Mouse (Mus musculus) adrenal gland, adult 2 months (tissue): ENCODE data around the gene Gm45213. TPM values are rescaled to one million over a fixed set of nuclear protein-coding genes. Genes with fewer than 3 reads are reported as not detected.

Experiments used
- DNase-seq: peaks from one replicate; pipeline ENCODE4 v3.0.0; 2021
- long read RNA-seq: library from polyadenylated mRNA; stranded (forward); transcript quantifications from one replicate; pipeline ENCODE4 v2.0.0, GENCODE M21; 2021
- polyA plus RNA-seq: library from polyadenylated mRNA; depleted of rRNA; stranded (reverse); fragments of >200 nt; gene quantifications from 2 replicates; pipeline ENCODE4 v1.2.3, GENCODE M21; 2012; rRNA removed
- total RNA-seq, 2 experiments: library from RNA; stranded (reverse); gene quantifications; 2 replicates each; pipeline ENCODE4 v1.2.3; 2021

Gm45213 gene
- total RNA-seq (not detected), polyA plus RNA-seq (not detected in 2 replicates)
- long read RNA-seq, partial matches to known transcripts, result 0 of 3 reads
- long read RNA-seq, other reads (novel, unspliced or antisense), result 3 of 3 reads

DNA sequence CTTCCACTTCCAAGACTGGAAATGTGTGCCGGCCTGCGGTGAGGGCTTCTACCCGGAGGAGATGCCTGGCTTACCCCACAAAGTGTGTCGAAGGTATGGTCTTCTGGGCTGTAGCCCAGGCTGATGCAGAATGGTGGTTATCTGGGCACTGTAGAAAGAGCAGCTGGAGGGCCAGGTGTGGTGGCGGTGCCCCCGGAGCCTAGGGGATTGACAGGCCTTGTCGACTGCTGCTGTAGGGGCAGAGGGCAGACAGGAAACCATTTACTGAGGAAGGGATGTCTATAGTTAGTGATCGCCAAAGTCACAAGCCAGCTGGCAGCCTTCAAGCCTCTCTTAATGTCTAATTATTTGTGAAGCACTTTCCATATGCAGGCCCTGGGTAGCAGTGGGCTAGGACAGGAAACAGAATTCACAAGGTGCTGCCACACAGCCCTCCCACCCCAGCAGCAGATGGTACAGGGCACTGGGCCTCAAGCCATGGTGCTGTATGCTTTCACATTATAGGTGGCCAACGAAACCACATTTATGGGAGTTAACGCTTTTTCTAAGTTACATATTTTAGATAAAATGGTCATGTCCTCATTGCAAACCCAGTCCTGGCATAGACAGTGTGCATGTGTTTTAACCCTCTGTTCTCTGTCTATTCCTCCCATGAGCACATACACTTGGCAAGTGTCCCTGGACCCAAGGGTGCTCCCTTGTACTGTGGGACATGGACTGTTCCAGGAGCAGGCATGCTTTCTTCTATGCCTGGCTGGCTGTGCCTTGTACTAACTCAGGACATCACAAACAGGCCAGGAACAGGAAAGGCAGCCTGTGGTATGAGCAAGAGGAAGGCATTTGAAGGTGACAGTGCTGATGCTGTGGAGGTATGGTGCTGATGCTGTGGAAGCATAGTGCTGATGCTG is at the start of gene Gm45213:
Gm45213 (plus strand) TSS at position 51 of the 908 bp plus-strand sequence.
- DNase-seq, result no peak

DNA sequence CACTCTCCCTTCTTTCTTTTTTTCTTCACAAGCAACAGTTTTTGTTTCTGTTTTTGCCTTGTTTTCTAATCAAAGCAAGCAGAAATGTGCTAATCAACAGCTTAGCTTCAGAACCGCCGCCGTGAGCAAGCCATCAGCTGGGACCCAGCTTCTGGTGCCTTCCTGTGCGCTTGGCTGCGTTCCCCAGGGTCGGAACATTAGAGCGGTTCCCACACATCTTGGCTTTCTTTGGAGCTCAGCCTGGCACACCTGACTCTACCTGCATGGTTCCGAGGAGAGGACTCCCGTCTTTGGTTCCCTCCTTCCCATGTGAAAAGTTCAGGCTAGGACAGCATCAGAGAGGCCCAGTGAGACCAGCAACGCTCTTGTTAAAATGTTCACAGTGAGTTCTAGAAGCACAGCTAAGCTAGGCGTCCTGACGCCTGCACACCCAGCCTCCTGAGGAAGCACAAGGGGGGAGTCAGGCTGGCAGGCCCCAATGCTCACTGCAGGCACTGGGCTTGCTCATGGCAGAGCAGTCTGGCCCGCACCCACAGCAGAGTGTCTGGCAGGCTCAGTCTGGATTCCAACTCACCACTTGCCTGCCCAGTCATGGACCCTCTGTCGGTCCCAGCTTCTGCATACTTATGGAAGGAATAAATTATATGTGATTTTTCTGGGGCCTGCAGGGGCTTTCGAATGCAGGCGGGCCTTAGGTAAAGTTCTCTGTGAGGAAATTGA is 42.2 kb upstream of the Gm45213 start:
- no peak for DNase-seq

DNA sequence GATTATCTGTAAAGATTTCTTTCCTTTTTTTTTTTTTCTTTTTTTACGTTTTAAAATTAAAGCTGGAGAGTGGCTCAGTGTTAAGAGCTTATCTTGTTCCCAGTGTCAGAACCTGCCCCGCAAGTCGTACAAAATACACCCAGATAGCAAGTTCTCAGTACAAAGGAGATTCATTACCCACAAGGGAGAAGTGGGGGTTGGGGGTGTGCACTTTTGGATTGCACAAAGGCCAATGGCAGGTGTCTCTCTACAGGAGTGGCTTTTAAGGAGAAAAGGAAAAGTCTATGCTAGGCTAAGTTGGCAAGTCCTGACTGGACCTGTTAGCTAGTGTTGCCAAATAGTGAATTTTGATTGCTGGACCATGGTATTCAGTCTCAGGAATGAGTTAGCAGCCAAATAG is 41.6 kb upstream of the Gm45213 start:
- no peak for DNase-seq

DNA sequence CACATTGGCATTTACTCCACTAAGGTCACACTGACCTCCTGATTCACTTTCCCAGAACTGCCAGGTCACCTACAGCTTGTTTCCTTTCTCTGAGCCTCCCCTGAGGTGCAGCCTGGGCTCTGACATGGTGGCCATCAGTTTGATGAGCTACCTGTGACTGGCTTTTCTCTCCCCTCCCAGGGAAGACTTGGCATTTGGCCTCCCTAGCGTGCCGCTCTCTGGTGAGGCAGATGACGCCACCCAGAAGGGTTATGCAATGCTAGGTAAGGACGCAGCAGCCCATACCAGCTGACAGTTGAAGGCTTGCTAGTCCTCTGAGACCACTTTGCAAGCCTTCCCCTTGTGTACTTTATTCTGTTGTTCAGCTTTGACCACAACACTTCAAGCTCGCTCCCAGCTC is 40.0 kb upstream of the Gm45213 start:
- DNase-seq, result peak; percentile 32

DNA sequence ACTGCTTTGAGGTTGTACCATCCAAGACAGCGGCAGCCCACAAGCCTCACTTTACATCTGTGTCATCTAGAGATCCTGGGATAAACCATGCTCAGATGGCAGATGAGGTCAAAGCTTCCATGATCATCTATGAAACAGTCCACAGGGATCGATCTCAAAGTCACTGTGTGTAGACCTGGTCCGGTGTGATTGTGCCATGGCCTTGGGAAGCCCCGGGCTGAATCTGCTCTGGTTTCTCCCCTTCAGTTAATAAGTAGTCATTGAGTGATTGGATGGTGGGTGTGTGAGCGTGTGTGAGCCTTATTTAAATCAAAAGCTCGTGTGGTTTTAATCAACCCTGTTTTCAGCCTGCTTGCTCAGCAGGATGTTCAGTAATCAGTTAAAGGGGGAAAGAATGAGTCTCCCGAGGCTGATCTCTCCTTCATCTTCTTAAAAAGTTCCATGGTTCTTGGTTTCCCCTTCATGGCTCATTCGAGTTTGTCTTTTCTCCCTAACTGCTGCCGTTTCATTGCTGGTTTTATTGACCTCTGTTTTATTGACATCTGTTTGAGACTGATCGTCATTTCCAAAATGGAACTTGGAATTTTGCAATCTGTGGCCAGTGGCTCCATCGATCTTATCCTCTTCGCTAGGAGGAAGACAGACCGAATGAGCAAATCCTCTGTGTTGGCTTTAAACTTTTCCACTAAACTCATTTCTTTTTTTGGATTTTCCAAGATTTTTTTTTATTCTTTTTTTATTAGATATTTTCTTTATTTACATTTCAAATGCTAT is 39.4 kb upstream of the Gm45213 start:
- no peak for DNase-seq

DNA sequence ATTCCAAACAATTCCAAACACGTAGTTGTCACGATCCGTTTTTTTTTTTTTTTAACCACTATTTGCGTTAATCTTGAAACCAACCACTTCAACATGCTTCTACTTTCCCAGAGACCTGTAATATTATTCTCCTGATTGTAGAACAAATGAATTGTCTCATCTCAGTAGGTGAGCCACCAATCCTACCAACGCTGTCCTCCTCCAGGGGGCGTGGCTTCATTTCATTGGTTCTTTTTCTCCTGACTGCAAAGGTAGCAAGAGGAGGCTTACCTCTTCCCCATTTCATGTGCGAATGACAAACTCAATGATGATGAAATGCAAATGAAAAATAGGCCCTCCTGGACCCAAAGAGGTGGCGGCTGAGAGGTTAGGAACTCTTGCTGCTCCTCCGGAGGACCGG is 38.3 kb upstream of the Gm45213 start:
- no peak for DNase-seq

DNA sequence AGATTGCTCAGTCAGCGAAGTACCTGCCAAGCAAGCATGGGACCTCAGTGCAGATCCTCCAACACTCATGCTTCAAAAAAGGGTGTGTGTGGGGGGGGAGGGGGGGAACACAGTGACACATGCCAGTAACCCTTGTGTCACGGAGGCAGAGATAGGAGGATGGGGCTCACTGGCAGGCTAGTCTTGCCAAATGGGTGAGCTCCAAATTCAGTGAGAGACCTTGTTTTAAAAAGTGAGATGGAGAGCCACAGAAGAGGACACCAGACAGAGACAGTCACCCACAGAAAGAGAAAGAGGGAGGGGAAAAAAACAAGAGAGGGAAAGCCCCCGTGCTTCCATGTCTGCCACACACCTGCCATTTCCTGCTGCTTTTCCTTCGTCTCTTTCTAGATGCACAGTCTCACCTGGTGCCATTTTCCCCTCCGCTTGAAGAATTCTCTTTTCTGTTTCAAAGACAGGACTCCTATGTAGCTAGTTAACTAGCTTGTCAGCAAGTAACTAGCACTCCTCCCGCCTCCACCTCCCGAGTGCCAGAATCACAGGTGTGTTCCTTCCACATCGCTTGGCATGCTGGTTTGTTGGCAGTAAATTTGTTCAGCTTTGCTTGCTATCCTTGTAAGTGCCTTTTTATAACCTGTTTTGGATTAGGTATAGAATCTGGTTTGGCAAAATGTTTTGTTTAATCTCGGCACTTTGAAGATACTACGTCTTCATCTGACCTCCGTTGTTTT is 35.1 kb upstream of the Gm45213 start:
- no peak for DNase-seq

DNA sequence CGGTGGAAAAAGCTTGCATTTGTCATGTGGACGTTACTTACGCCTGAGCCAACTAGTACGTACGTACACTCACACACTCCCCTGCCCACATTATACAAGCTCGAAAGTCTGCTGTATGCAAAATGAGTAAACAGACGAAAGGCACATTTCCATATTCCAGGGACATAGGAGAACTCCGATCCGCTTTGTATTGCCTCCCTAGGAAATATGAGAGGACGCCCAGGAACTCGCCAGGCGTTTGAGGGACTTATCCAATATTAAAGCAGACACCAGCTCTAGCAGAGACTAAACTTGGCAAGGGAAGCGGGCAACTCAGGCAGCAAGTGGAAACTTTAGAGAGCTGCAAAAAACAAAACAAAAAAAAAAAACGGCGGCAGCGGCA is 34.5 kb upstream of the Gm45213 start:
- no peak for DNase-seq

DNA sequence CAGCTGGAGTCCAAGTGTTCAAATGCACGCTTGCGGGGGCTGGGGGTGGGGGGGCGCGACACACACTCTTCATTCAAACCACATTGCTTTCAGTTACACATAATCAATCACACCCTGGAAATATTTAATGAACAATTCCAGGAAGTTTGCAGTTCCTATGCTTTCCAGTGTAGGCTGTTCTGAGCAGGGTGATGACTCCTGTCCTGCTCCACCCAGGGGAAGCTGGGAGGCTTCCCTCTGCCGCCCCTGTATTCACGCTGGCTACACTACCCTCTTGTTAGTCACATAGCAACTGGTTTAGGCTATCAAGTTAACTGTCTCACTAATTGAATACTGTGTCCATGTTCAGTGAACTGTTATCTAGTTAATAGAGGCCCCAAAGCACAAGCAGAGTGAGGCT is 32.9 kb upstream of the Gm45213 start:
- DNase-seq, result no peak

DNA sequence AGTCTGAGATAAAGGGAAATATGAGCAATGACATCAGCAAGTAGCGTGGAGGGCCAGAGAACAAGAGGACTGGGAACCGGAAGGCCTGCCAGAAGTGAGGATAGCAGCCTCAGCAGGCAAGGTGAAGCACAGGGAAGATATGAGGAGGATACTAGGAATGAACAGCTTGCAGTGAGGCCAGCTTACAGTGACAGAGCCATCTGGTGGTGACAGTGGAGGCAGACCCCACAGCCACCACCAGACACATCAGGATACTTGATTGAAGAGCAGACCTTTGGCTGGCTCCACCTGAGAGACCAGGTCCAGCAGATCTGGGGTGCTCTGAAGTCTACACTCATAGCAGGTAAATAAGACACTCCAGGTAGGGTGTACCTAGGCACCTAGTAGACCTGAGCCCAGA is 15.7 kb upstream of the Gm45213 start:
- no peak for DNase-seq

DNA sequence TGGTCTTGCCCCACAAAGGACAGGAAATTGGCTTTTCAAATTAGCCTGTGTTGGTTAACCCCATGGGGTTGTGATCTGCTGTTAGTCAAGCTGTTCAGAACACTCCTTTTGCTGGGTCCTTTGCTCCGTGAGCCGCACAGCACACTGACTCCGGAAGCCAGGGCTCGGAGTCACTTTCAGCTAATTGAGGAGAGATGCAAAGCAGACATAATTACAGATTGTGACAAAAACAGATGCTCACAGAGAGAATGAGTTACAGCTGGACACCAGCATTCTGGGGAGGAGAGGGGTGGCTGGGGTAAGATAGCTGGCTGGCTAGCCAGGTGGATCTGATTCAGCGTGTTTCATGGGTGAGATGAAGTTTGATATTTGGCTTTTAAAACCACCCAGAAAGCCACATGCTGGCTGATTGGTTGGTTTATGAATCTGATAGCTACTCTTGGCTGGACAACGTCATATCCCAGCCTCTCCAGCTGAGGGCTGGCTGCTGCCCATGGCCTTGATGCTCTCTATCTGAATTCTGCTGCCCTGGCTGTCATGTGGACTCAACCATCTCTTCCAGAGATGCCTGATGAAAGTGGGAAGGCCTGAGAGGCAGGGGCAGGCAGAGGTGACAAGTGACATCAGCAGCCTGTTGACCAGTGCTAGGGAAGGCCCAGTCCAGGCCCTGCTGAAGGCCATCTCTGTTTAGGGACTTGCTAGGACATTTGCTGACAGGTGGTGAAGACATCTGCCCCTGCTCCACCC is 14.5 kb upstream of the Gm45213 start:
- peak; percentile 9 for DNase-seq

DNA sequence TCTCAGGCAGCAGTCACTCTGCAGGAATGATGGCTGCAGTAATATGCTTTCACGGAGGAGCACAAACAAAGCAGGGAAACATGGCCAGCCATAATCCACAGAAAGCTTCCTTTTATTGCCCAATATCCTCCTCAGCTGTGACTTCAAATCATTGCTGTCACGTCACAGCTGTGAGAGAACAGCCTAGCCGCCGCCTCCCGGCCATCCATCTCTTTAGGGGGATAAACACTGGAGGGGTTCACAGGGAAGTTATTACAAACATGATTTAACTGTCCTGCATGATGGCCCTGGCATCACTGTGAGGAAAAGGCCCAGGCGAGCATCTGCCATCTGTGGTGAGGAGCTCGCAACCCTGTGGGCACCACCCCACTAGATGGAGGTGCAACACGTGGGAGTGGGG is 6.6 kb upstream of the Gm45213 start:
- no peak for DNase-seq

DNA sequence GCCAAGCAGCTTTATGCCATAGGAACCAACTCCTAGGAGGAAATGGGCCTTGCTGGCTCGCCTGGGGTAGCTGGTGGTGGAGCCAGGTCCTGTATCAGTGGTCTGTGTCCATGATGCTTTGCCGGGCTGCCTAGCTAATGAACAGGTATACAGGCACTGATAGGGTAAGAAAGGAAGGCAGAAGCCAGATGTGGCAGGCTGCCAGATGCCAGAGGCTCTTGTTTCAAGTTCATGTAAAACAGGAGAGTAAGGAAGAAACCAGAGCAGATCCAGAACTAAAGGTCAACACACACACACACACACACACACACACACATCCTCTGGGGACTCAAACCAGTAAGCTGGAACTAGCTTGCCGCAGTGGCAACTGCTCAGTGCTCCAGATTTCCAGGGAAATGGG is 5.1 kb upstream of the Gm45213 start:
- no peak for DNase-seq

DNA sequence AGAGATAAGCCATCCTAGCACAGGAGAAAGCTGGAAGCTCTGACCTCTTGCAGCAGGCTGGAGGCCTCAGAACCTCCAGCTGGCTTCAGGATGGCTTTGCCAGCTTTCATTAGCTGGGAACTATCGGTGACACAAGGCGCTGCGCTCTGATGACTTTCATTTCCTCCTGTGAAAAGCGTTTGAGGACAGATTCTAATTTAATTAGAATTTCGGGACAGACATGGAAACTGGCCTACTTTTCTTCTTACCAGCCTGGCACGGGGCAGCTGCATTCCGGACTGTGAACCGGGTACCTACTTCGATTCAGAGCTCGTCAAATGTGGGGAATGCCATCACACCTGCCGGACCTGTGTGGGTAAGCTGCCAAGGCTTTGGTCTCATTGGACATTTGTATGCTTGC is 4.7 kb upstream of the Gm45213 start:
- no peak for DNase-seq

DNA sequence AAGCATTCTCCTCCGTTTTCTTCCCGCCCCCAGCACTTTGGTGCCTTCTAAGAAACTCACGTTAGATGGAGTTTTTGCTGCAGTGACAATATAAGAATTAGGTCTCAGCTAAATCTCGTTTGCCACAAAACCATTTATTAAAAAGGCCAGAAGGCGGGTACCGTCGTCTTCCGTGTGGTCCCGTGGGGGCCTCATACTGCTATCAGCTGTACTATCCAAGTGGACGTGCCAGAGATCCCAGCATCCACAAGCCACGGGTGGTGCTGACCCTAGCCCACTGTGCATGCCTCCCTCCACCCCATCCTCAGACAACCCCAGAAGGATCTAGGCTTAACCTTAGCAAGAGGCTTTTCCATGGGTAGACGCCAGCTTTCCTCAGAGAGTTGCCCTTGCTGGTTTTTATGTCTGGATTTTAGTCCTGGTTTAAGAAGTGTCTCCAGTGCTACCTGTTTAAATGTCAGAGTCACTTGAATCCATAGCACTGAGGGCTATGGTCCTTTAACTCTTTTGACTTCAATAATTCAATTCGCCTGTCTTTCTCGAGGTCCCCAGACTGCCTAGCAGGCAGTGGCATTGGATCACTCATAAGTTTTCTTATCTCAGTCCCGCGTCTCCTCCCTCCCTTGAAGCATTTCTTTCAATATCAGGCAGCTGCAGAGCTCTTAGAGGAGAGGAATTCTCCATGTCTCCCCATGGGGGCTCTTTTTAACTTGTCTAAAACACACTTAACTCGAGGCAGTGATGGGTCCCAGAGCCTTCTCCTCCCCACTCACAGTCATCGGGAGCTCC is 3.2 kb upstream of the Gm45213 start:
- DNase-seq, result no peak

DNA sequence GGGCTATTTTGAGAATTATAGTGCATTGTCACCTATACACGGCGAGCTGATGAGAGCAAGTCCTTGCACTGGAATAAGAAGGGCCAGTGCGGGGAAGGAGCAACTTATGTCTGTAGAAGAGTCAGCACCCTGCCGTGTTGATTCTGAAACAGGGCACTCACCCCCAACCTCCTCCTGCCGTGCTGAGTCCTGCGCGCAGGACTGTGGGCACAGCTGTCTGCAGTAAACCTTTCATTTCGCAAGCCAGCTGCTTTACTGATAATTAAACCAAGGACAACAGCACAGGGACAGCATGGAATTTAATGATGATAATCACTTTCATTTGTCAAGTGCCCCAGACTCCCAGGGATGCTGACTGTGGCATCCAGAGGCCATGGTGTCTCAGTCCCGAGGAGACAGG is 1.2 kb downstream of the Gm45213 start:
- DNase-seq, result no peak

DNA sequence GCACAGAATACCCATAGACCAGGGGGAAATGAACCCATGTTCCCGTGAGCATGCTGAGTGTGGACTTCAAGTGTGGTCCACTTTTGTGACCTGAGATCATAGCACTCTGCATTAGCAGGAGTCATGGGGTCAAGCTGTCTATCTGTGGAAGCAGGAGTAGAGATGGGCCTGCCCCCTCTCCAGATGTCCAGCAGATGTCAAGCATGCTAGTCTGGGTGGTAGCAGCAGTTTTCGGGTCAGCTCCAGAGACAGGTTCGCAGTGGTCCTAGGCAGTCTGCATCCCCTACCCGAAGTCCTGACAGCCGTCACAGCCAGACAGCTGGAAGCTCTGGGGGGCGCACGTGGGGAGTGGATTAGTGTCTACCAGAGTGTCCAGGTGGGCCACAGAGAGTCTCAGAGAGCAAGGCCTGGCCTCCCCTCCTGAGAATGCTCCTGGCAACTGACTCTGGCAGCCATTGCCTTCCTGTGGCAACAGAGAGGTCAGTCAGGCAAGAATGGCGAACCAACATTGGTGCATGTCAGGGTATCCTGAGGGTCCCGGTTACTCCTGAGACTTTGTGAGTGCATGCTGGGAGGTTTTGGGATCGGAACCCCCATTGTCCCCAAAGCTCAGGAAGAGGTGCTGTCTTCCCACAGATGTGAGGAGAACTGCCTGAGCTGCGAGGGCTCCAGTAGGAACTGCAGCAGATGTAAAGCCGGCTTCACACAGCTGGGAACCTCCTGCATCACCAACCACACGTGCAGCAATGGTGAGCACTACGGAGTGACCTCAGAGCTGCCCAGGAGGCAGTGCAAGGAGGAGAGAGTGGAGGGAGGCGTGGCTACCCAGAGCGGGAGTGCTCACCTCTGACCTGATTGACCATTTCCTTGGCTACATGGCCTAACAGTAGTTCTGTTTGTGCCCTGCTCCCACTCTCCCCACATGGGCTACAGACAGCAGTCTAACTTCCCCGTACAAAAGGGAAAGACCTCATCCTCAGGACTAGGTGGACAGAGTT is 3.8 kb downstream of the Gm45213 start:
- no peak for DNase-seq

DNA sequence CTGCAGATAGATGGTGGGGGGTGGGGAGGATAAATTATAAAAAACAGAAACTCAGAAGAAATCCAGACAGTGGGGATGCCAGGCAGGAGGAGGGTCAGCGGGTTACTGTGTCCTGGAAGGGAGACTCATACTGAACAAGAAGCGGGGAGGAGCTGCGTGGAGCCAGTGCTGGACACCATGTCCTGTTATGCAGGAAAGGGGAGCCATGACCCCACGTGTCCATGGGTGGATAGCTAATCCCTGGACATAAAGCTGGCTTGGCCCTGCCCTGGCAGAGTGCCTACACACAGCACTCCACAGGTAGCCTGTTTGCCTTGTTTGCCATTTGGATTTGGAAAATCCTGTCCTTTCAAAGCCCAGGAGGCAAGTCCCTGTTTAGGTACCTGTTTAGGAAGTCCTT is 4.6 kb downstream of the Gm45213 start:
- DNase-seq, result no peak
